Mouse (Mus musculus): ENCODE results near the gene Tspyl1. TPM values are rescaled to one million over a fixed set of nuclear protein-coding genes. Genes with fewer than 3 reads are reported as not detected.
"Not testable (repeated sequence)": the region's sequence is repeated elsewhere in the genome, so short reads cannot be mapped to it uniquely, and the experiment has no call there.

The Tspyl1 gene
- polyA plus RNA-seq (2021): 50.8 TPM

- peaks cover 13% of the 10 kb centered on the region for H3K27me3 ChIP-seq
- CTCF ChIA-PET: interaction anchor here (0.7 to 0.8 kb wide), 2 partner anchors 75 to 263 kb away, joined by 3 read pairs; no protein-coding TSS in a partner anchor
- no peak for TF ChIP-seq CTCF (IDR thresholded peaks at IDR 0.05)
- DNase-seq (ENCODE audit: low read depth, low spot score): peak; percentile 85
- peak; percentile 90 for ATAC-seq
- POLR2A ChIA-PET: interaction anchor here (0.8 to 1.1 kb wide), 2 partner anchors 74 to 99 kb away, joined by 3 read pairs; no protein-coding TSS in a partner anchor
- in situ Hi-C loops (cut with MboI; ENCODE audit: low pct_unique_long_range_greater_than_20kb): no loop called here
Measured at GRCm38 (mm10) chr10:34281962-34282388, at the start of gene Tspyl1. TSS of gene Tspyl1 (plus strand) at chr10:34282190.

DNA sequence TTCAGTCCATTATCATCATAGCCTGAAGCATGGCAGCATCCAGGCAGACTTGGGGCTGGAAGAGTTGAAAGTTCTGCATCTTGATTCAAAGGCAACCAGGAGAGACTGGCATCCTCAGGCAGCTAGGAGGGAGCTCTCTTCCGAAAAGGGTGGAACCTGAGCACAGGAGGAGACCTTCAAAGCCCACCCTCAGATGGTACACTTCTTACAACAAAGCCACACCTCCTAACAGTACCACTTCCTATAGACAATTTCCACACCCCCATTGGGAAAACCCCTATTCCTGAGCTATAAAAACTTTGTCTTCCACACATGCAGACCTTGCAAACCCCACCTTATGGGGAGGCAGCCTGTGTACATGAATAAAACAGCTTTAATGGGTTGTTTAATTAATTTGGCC is 48.6 kb upstream of the Tspyl1 start:
- DNase-seq (ENCODE audit: low read depth, low spot score) (no peak), ATAC-seq (no peak)
- no peak for TF ChIP-seq CTCF (IDR thresholded peaks at IDR 0.05)
- ChIA-PET CTCF (no interaction called here), POLR2A (interaction anchor here (0.6 kb wide), 1 partner anchor 33 kb away, joined by 3 read pairs; no protein-coding TSS in a partner anchor)
- in situ Hi-C loops (cut with MboI; ENCODE audit: low pct_unique_long_range_greater_than_20kb): no loop called here
- H3K27me3 ChIP-seq: no peaks in the 10 kb centered on the region

DNA sequence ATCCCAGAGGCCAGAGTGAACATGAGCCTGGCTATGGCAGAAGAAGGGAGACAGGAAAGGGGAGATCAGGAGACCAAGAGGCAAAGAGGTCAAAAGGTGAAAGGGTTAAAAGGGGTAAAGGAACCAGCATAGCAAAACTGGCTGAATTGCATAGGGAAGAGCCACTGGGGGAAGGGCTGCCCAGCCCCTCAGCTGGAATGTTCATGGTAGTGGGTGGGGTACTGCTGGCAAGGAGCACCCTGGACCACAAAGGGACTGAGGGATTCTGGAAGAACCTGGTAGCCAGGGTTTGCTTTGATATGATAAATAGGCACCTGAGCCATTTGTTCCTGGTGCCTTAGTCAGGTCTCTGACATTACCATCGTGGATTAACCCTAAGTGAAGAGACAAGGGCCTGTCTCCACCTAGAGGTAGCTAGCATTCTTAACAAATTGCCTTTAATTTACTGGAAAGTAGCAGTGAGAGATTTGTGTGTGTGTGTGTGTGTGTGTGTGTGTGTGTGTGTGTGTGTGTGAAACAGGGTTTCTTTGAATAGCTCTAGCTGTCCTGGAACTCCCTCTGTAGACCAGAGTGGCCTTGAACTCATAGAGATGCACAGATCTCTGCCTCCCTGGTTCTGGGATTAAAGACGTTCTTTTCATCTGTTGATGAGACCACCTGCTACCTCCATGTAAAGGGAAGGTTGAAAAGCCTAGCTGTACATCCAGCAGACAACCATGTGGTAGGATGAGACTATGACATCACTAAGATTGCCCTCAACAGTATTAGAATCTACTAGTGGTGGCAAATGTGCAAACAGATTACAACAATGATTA is 47.9 kb upstream of the Tspyl1 start:
- H3K27me3 ChIP-seq: no peaks in the 10 kb centered on the region
- ChIA-PET CTCF (interaction anchor here (0.7 to 1.3 kb wide), 3 partner anchors 9 to 203 kb away, joined by 3 to 4 read pairs (median 3); no protein-coding TSS in a partner anchor), POLR2A (no interaction called here)
- DNase-seq (ENCODE audit: low read depth, low spot score) (no peak), ATAC-seq (no peak)
- in situ Hi-C loops (cut with MboI; ENCODE audit: low pct_unique_long_range_greater_than_20kb): no loop called here
- TF ChIP-seq CTCF (IDR thresholded peaks at IDR 0.05): peak; percentile 38

GRCm38 (mm10) chr10:34235384-34235783 is 46.6 kb upstream of the Tspyl1 start:
- ChIA-PET POLR2A (no interaction called here), CTCF (interaction anchor here (1.2 to 1.3 kb wide), 2 partner anchors 201 to 204 kb away, joined by 3 to 4 read pairs; no protein-coding TSS in a partner anchor)
- in situ Hi-C loops (cut with MboI; ENCODE audit: low pct_unique_long_range_greater_than_20kb): no loop called here
- no peak for TF ChIP-seq CTCF (IDR thresholded peaks at IDR 0.05)
- DNase-seq (ENCODE audit: low read depth, low spot score): no peak
- no peak for ATAC-seq
- H3K27me3 ChIP-seq: no peaks in the 10 kb centered on the region

- ATAC-seq (no peak), DNase-seq (ENCODE audit: low read depth, low spot score) (no peak)
- H3K27me3 ChIP-seq: no peaks in the 10 kb centered on the region
- in situ Hi-C loops (cut with MboI; ENCODE audit: low pct_unique_long_range_greater_than_20kb): no loop called here
- POLR2A ChIA-PET: no interaction called here
- CTCF ChIA-PET: interaction anchor here (0.9 kb wide), 1 partner anchor 84 kb away, joined by 4 read pairs; no protein-coding TSS in a partner anchor
- TF ChIP-seq CTCF (IDR thresholded peaks at IDR 0.05): no peak
Measured at GRCm38 (mm10) chr10:34236569-34236968, 45.4 kb upstream of the Tspyl1 start.

DNA sequence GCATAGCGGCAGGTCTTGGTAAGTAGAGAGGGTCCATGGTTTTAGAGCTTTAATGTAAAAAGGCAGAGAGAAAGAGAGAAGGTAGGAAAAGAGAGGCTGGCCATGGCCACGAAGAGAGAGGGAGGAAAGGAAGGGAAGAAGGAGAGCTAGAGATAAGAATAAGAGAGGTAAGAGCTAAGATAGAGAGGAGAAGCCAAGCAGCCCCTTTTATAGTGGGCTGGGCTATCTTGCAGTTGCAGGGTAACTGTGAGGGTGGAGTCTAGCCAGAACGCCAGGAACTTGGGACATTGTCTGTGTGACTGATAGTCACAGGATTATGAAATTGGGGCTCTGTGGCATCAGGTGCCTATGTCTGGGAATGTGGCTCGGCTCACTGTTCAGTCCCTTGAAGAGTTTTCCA is 43.5 kb upstream of the Tspyl1 start:
- TF ChIP-seq CTCF (IDR thresholded peaks at IDR 0.05): no peak
- CTCF ChIA-PET: interaction anchor here (1.3 kb wide), 1 partner anchor 9 kb away, joined by 4 read pairs; no protein-coding TSS in a partner anchor
- DNase-seq (ENCODE audit: low read depth, low spot score) (no peak), ATAC-seq (no peak)
- in situ Hi-C loops (cut with MboI; ENCODE audit: low pct_unique_long_range_greater_than_20kb): no loop called here
- no peaks in the 10 kb centered on the region for H3K27me3 ChIP-seq
- POLR2A ChIA-PET: no interaction called here

DNA sequence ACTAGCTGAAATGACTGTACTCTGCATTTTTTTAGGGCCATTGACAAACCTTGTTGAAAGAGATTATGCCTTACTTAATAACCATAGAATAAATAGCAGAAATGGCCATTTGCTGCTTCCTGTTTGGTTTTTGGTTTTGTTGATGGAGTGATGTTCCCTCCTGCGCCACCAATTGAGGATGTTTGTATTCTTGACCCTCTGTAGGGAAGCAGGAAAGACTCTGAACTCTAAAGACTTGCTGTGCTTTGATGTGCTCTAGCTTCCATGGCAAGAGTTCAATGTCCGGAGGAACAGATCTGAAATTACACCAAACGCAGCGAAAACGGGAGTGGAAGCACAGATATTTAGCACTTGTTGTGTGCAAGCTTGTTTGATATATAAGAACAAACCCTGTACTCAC is 37.2 kb upstream of the Tspyl1 start:
- POLR2A ChIA-PET: no interaction called here
- TF ChIP-seq CTCF (IDR thresholded peaks at IDR 0.05): no peak
- in situ Hi-C loops (cut with MboI; ENCODE audit: low pct_unique_long_range_greater_than_20kb): no loop called here
- DNase-seq (ENCODE audit: low read depth, low spot score) (no peak), ATAC-seq (no peak)
- CTCF ChIA-PET: no interaction called here
- H3K27me3 ChIP-seq: no peaks in the 10 kb centered on the region

- ATAC-seq (no peak), DNase-seq (ENCODE audit: low read depth, low spot score) (no peak)
- in situ Hi-C loops (cut with MboI; ENCODE audit: low pct_unique_long_range_greater_than_20kb): no loop called here
- ChIA-PET POLR2A (no interaction called here), CTCF (no interaction called here)
- no peaks in the 10 kb centered on the region for H3K27me3 ChIP-seq
- TF ChIP-seq CTCF (IDR thresholded peaks at IDR 0.05): no peak
Measured at GRCm38 (mm10) chr10:34246106-34246505, 35.9 kb upstream of the Tspyl1 start.

- POLR2A ChIA-PET: no interaction called here
- no peak for ATAC-seq
- no peak for TF ChIP-seq CTCF (IDR thresholded peaks at IDR 0.05)
- DNase-seq (ENCODE audit: low read depth, low spot score): no peak
- peaks cover 6% of the 10 kb centered on the region for H3K27me3 ChIP-seq
- in situ Hi-C loops (cut with MboI; ENCODE audit: low pct_unique_long_range_greater_than_20kb): no loop called here
- CTCF ChIA-PET: interaction anchor here (1.5 kb wide), 1 partner anchor 9 kb away, joined by 4 read pairs; no protein-coding TSS in a partner anchor
Measured at GRCm38 (mm10) chr10:34247757-34248156, 34.2 kb upstream of the Tspyl1 start.

DNA sequence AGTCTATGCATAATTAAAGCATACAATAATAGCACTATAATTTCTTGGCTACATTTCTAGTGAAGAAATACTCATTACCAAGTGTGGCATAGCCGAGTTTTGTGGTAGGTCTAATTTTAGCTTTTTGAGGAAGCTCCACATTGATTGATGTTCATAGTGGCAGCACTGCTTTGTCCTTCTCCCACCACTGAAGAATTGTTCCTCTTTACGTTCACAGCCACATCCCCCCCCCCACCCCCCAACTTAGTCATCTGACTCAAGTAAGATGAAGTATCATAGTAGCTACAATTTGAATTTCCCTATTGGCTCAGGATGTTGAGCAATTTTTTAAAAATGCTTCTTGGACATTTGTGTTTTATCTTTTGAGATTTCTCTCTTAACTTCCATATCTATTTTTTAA is 32.4 kb upstream of the Tspyl1 start:
- CTCF ChIA-PET: interaction anchor here (1.1 kb wide), 1 partner anchor 17 kb away, joined by 3 read pairs; no protein-coding TSS in a partner anchor
- POLR2A ChIA-PET: no interaction called here
- in situ Hi-C loops (cut with MboI; ENCODE audit: low pct_unique_long_range_greater_than_20kb): no loop called here
- peaks cover 6% of the 10 kb centered on the region for H3K27me3 ChIP-seq
- TF ChIP-seq CTCF (IDR thresholded peaks at IDR 0.05): no peak
- DNase-seq (ENCODE audit: low read depth, low spot score) (no peak), ATAC-seq (no peak)

DNA sequence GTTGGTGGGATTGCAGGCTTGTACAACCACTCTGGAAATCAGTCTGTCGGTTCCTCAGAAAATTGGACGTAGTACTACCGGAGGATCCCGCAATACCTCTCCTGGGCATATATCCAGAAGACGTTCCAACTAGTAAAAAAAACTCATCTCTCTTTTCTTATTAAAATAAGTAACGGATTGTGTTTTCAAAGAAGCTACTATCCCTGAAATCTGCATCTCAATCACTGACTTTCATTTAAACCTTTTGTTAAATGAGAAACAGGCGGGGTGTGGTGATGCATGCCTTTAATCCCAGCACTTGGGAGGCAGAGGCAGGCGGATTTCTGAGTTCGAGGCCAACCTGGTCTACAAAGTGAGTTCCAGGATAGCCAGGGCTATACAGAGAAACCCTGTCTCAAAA is 29.2 kb upstream of the Tspyl1 start:
- CTCF ChIA-PET; H3K27me3 ChIP-seq; ATAC-seq; POLR2A ChIA-PET; DNase-seq (ENCODE audit: low read depth, low spot score); in situ Hi-C loops (cut with MboI; ENCODE audit: low pct_unique_long_range_greater_than_20kb): not testable (repeated sequence)

Measured in Patski (cell line).